Mouse (Mus musculus) myocyte (in vitro differentiated cells): ENCODE data around the gene Faf1. TPM values are rescaled to one million over a fixed set of nuclear protein-coding genes. Genes with fewer than 3 reads are reported as not detected.

ENCODE experiments used
- H3K27me3 ChIP-seq: one replicate; pipeline ENCODE4 v1.6.1; 2011; ENCODE audit not compliant: control insufficient read depth, insufficient read depth, insufficient read length
- H3K36me3 ChIP-seq: one replicate; pipeline ENCODE4 v1.6.1; 2011; ENCODE audit not compliant: control insufficient read depth, insufficient read depth
- H3K4me2 ChIP-seq: one replicate; pipeline ENCODE4 v1.6.1; 2011; ENCODE audit warnings: low read depth, control low read depth
- H3K4me3 ChIP-seq: one replicate; pipeline ENCODE4 v1.5.1; 2011; ENCODE audit warnings: mild to moderate bottlenecking, control low read depth, moderate library complexity
- H3K79me2 ChIP-seq: one replicate; pipeline ENCODE4 v1.6.1; 2011; ENCODE audit not compliant: control insufficient read depth, insufficient read depth
- H3ac ChIP-seq: one replicate; pipeline ENCODE4 v1.6.1; 2011; ENCODE audit not compliant: control insufficient read depth, insufficient read length
- CEBPB ChIP-seq: IDR thresholded peaks from 2 replicates; pipeline ENCODE4 v1.6.1; 2011; ENCODE audit warnings: mild to moderate bottlenecking, moderate library complexity; ENCODE audit not compliant: poor library complexity, insufficient read depth, severe bottlenecking
- E2F4 ChIP-seq: IDR thresholded peaks from one replicate; pipeline ENCODE4 v1.6.1; 2011; ENCODE audit warnings: mild to moderate bottlenecking, control low read depth, moderate library complexity; ENCODE audit not compliant: insufficient read depth
- MAX ChIP-seq: IDR thresholded peaks from one replicate; pipeline ENCODE4 v1.6.1; 2011; ENCODE audit warnings: low read depth, mild to moderate bottlenecking, control low read depth
- MYOD1 ChIP-seq, 3 experiments: IDR thresholded peaks; one replicate each; pipeline ENCODE4 v1.6.1; 2011; ENCODE audit warnings: control low read depth in 2 of 3, low read depth in 2 of 3, mild to moderate bottlenecking in 2 of 3, moderate library complexity in 1 of 3; ENCODE audit not compliant: insufficient read length in 2 of 3, control insufficient read depth in 1 of 3
- MYOG ChIP-seq, 3 experiments: IDR thresholded peaks; one replicate each; pipeline ENCODE4 v1.6.1; 2011; ENCODE audit warnings: control low read depth in 2 of 3, low read depth in 2 of 3, mild to moderate bottlenecking in 2 of 3; ENCODE audit not compliant: insufficient read length in 2 of 3, control insufficient read depth in 1 of 3, insufficient read depth in 1 of 3
- POLR2A ChIP-seq: IDR thresholded peaks from one replicate; pipeline ENCODE4 v1.6.1; 2011; ENCODE audit warnings: low read depth, mild to moderate bottlenecking, control low read depth, moderate library complexity; ENCODE audit not compliant: insufficient read length
- POLR2AphosphoS2 ChIP-seq: IDR thresholded peaks from one replicate; pipeline ENCODE4 v1.6.1; 2011; ENCODE audit warnings: low read depth, control low read depth; ENCODE audit not compliant: insufficient read length
- REST ChIP-seq: IDR thresholded peaks from one replicate; pipeline ENCODE4 v1.6.1; 2011; ENCODE audit warnings: mild to moderate bottlenecking, control low read depth, moderate library complexity; ENCODE audit not compliant: insufficient read depth, insufficient read length
- SRF ChIP-seq: IDR thresholded peaks from one replicate; pipeline ENCODE4 v1.6.1; 2011; ENCODE audit warnings: low read depth; ENCODE audit not compliant: control insufficient read depth, insufficient read length
- TCF12 ChIP-seq: IDR thresholded peaks from one replicate; pipeline ENCODE4 v1.6.1; 2011; ENCODE audit warnings: mild to moderate bottlenecking, control low read depth; ENCODE audit not compliant: poor library complexity, insufficient read depth, severe bottlenecking
- TCF3 ChIP-seq: IDR thresholded peaks from one replicate; pipeline ENCODE4 v1.6.1; 2011; ENCODE audit warnings: low read depth, control low read depth; ENCODE audit not compliant: insufficient read length
- USF1 ChIP-seq: IDR thresholded peaks from one replicate; pipeline ENCODE4 v1.6.1; 2011; ENCODE audit warnings: low read depth, mild to moderate bottlenecking, control low read depth, moderate library complexity
- polyA plus RNA-seq: library from polyadenylated mRNA; unstranded; fragments of >200 nt; fragmentation: generic; extraction: Trizol; gene quantifications from one replicate; pipeline ENCODE4 v1.2.1, GENCODE M21; 2012; ENCODE audit warnings: missing spikeins

Gene Faf1
- polyA plus RNA-seq, 1 experiment: 30.1 TPM

DNA sequence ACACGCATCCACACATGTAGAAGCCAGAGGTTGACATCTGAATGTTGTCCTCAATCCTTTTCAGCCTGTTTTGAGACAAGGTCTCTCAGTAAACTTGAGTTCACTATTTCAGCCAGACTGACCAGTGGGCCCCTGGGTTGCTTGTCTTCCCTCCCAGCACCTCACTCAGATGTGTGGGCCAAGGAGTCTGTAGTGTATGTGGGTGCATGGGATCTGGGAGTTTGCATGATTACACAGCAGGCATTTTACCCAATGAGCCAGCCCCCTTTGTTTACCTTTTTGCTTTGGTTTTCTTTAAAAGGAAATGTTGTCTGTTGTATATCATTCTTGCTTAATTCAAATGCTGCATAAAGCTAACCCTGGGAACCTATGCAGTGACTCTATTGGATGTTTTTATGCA is 138.8 kb downstream of the Faf1 start:
- Histone ChIP-seq H3K4me3 (no peak overlapping the region), H3K4me2 (no peak overlapping the region), H3K27me3 (no peaks in the 10 kb centered on the region), H3ac (no peak overlapping the region), H3K36me3 (no peaks in the 10 kb centered on the region), H3K79me2 (no peaks in the 10 kb centered on the region)
- no peak for TF ChIP-seq TCF3
- no peak for TF ChIP-seq POLR2AphosphoS2
- no peak for TF ChIP-seq MAX
- TF ChIP-seq POLR2A: no peak
- TF ChIP-seq REST: no peak
- no peak for TF ChIP-seq MYOG (IDR thresholded peaks at IDR 0.05; ENCODE audit: control insufficient read depth in 1 of 3, insufficient read depth in 1 of 3, insufficient read length in 2 of 3, low read depth in 2 of 3)
- TF ChIP-seq SRF: no peak
- no peak for TF ChIP-seq MYOD1 (IDR thresholded peaks at IDR 0.05; ENCODE audit: control insufficient read depth in 1 of 3, insufficient read length in 2 of 3, low read depth in 2 of 3)
- TF ChIP-seq CEBPB: no peak
- no peak for TF ChIP-seq TCF12
- no peak for TF ChIP-seq E2F4
- TF ChIP-seq USF1: no peak

DNA sequence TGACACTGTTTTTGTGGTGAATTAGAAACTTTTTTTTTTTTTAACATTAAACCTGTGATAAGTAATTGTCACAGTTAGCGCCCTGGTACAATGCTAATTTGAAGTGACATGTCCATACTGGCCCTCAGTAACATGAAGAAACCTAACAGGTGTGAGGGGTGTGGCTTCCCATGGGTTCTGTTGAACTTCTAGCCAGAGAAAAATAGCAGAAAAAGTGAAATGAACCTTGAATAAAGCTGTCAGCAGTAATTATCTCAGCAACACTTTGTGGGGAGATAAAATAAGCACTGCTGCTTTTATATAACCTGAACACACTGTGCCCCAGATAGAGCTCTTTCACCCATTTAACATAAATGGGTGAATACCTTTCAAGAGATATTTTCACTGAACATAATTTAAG is 139.2 kb downstream of the Faf1 start:
- Histone ChIP-seq H3ac (no peak overlapping the region), H3K36me3 (no peaks in the 10 kb centered on the region), H3K4me2 (no peak overlapping the region), H3K27me3 (no peaks in the 10 kb centered on the region), H3K79me2 (no peaks in the 10 kb centered on the region), H3K4me3 (no peak overlapping the region)
- TF ChIP-seq SRF: no peak
- TF ChIP-seq MYOD1 (IDR thresholded peaks at IDR 0.05; ENCODE audit: control insufficient read depth in 1 of 3, insufficient read length in 2 of 3, low read depth in 2 of 3): peak in 1 of 3 experiments; percentile 40

DNA sequence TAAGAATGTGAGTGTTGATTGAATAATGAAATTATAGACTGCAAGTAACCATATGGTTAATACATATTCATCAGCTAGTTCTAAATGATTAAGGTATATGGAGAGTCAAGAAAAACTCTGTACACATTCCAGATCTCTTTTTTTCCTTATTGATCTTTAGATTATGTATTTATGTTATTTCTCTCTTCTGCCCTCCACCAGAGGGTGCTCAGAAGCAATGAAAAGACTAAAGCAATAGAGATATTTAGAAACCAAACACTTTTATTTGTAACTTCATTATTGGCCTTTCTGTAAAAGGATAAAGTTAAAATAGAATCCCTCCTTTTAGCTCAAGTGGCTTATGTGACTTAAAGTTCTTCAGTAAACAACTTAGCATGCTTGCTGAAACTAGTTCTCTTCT is 143.1 kb downstream of the Faf1 start:
- H3K4me2 ChIP-seq: no peak overlapping the region
- H3K79me2 ChIP-seq: no peaks in the 10 kb centered on the region
- H3K27me3 ChIP-seq: no peaks in the 10 kb centered on the region
- no peak for TF ChIP-seq MYOG (IDR thresholded peaks at IDR 0.05; ENCODE audit: control insufficient read depth in 1 of 3, insufficient read depth in 1 of 3, insufficient read length in 2 of 3, low read depth in 2 of 3)
- TF ChIP-seq USF1: no peak
- TF ChIP-seq TCF3: no peak
- TF ChIP-seq CEBPB: no peak
- TF ChIP-seq MAX: no peak
- no peak for TF ChIP-seq POLR2AphosphoS2
- no peak for TF ChIP-seq REST
- no peak for TF ChIP-seq MYOD1 (IDR thresholded peaks at IDR 0.05; ENCODE audit: control insufficient read depth in 1 of 3, insufficient read length in 2 of 3, low read depth in 2 of 3)
- no peak for TF ChIP-seq E2F4
- no peak for TF ChIP-seq TCF12
- TF ChIP-seq POLR2A: no peak
- no peak for TF ChIP-seq SRF
- H3ac ChIP-seq: no peak overlapping the region
- no peak overlapping the region for H3K4me3 ChIP-seq
- no peaks in the 10 kb centered on the region for H3K36me3 ChIP-seq

DNA sequence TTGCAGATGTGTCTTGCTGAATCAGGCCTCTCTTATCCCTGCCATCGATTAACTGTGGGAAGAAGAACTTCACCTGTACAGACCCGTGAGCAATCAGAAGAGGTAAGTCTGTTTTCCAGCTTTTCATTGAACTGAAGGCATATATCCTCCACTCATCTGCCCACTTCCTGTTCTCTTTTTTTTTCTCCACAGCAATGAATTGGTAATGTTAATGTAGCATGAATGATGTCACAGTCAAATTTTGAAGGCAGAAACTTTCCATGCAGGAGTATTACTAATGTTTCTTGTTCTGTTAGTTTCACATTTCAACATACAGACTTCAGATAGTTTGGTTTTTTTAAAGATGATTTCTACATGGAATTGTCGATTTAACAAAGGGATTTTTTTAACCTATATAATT is 153.4 kb downstream of the Faf1 start:
- Histone ChIP-seq H3K79me2 (no peaks in the 10 kb centered on the region), H3ac (no peak overlapping the region), H3K27me3 (no peaks in the 10 kb centered on the region), H3K36me3 (peaks cover 13% of the 10 kb centered on the region), H3K4me3 (no peak overlapping the region), H3K4me2 (no peak overlapping the region)
- TF ChIP-seq MYOG (IDR thresholded peaks at IDR 0.05; ENCODE audit: control insufficient read depth in 1 of 3, insufficient read depth in 1 of 3, insufficient read length in 2 of 3, low read depth in 2 of 3) (no peak), TCF3 (no peak), SRF (no peak), POLR2A (no peak), POLR2AphosphoS2 (no peak), CEBPB (no peak)

DNA sequence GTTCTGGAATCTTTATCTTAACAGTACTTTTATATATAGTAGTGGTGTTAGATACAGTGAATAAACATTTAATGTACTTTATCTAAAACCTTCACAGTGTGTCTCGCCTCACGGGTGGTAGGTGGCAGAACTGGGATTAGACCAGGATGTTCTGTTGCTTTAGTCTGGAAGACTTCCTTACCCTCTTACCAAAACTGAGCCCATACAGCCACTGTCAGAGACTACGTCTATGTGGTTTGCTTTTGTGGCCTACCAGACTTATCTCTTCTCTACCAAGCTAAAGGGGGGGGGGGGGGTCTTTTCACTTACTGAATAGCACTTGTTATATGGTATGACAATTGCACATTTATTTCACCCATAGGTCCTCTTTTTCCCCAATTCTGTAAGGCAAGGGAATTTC is 181.5 kb downstream of the Faf1 start:
- no peak overlapping the region for H3K4me2 ChIP-seq
- TF ChIP-seq SRF: no peak
- no peak for TF ChIP-seq TCF12
- TF ChIP-seq MYOD1 (IDR thresholded peaks at IDR 0.05; ENCODE audit: control insufficient read depth in 1 of 3, insufficient read length in 2 of 3, low read depth in 2 of 3): no peak
- no peak for TF ChIP-seq REST
- TF ChIP-seq E2F4: no peak
- no peak for TF ChIP-seq POLR2A
- TF ChIP-seq MAX: no peak
- H3K27me3 ChIP-seq: no peaks in the 10 kb centered on the region
- H3K36me3 ChIP-seq: peaks cover 10% of the 10 kb centered on the region
- H3K4me3 ChIP-seq: no peak overlapping the region
- no peak overlapping the region for H3ac ChIP-seq
- no peaks in the 10 kb centered on the region for H3K79me2 ChIP-seq
